Mouse (Mus musculus): ENCODE measurements around the gene Kl. TPM values are rescaled to one million over a fixed set of nuclear protein-coding genes. Genes with fewer than 3 reads are reported as not detected.

The Kl gene
- polyA plus RNA-seq, 1 experiment, result 0.62 TPM

- TF ChIP-seq CTCF (IDR thresholded peaks at IDR 0.05; ENCODE audit: control insufficient read depth, insufficient read depth, insufficient replicate concordance, low read depth, low read length), result peak; percentile 41; the same call in 1 of the 2 replicates
- TF ChIP-seq POLR2A (IDR thresholded peaks at IDR 0.05; ENCODE audit: control insufficient read depth, low read depth, low read length), result no peak
- H3K4me3 ChIP-seq (ENCODE audit: control insufficient read depth, low read depth, low read length), result no peak overlapping the region
- no peaks in the 10 kb centered on the region for H3K36me3 ChIP-seq (ENCODE audit: control insufficient read depth, insufficient read depth, low read length)
- no peaks in the 10 kb centered on the region for H3K4me1 ChIP-seq (ENCODE audit: control insufficient read depth, insufficient read depth, low read length)
- no peak overlapping the region for H3K27ac ChIP-seq (ENCODE audit: control insufficient read depth, insufficient read depth, low read depth, low read length)
- H3K27me3 ChIP-seq (ENCODE audit: control insufficient read depth, insufficient read depth, low read length), result no peaks in the 10 kb centered on the region
Measured at GRCm38 (mm10) chr5:150945576-150945975, 6.8 kb upstream of the Kl start.

- Histone ChIP-seq H3K27ac (ENCODE audit: control insufficient read depth, insufficient read depth, low read depth, low read length) (no peak overlapping the region), H3K4me1 (ENCODE audit: control insufficient read depth, insufficient read depth, low read length) (peaks cover 5% of the 10 kb centered on the region), H3K27me3 (ENCODE audit: control insufficient read depth, insufficient read depth, low read length) (no peaks in the 10 kb centered on the region; the same call in none of the 2 replicates), H3K4me3 (ENCODE audit: control insufficient read depth, low read depth, low read length) (no peak overlapping the region), H3K36me3 (ENCODE audit: control insufficient read depth, insufficient read depth, low read length) (no peaks in the 10 kb centered on the region)
- TF ChIP-seq POLR2A (IDR thresholded peaks at IDR 0.05; ENCODE audit: control insufficient read depth, low read depth, low read length) (no peak), CTCF (IDR thresholded peaks at IDR 0.05; ENCODE audit: control insufficient read depth, insufficient read depth, insufficient replicate concordance, low read depth, low read length) (no peak)
Measured at GRCm38 (mm10) chr5:150949131-150949530, 3.3 kb upstream of the Kl start.

GRCm38 (mm10) chr5:150951325-150951724 is 1.1 kb upstream of the Kl start:
- no peak for TF ChIP-seq POLR2A (IDR thresholded peaks at IDR 0.05; ENCODE audit: control insufficient read depth, low read depth, low read length)
- no peak for TF ChIP-seq CTCF (IDR thresholded peaks at IDR 0.05; ENCODE audit: control insufficient read depth, insufficient read depth, insufficient replicate concordance, low read depth, low read length)
- H3K4me1 ChIP-seq (ENCODE audit: control insufficient read depth, insufficient read depth, low read length), result peaks cover 5% of the 10 kb centered on the region
- H3K36me3 ChIP-seq (ENCODE audit: control insufficient read depth, insufficient read depth, low read length), result no peaks in the 10 kb centered on the region
- H3K27me3 ChIP-seq (ENCODE audit: control insufficient read depth, insufficient read depth, low read length), result no peaks in the 10 kb centered on the region; the same call in none of the 2 replicates
- no peak overlapping the region for H3K4me3 ChIP-seq (ENCODE audit: control insufficient read depth, low read depth, low read length)
- H3K27ac ChIP-seq (ENCODE audit: control insufficient read depth, insufficient read depth, low read depth, low read length), result no peak overlapping the region

GRCm38 (mm10) chr5:150952669-150953521 is 488 bp downstream of the Kl start:
- Histone ChIP-seq H3K27me3 (ENCODE audit: control insufficient read depth, insufficient read depth, low read length) (no peaks in the 10 kb centered on the region; the same call in none of the 2 replicates), H3K4me3 (ENCODE audit: control insufficient read depth, low read depth, low read length) (peak overlapping the region; percentile 14), H3K36me3 (ENCODE audit: control insufficient read depth, insufficient read depth, low read length) (no peaks in the 10 kb centered on the region), H3K4me1 (ENCODE audit: control insufficient read depth, insufficient read depth, low read length) (peaks cover 5% of the 10 kb centered on the region), H3K27ac (ENCODE audit: control insufficient read depth, insufficient read depth, low read depth, low read length) (no peak overlapping the region)
- no peak for TF ChIP-seq POLR2A (IDR thresholded peaks at IDR 0.05; ENCODE audit: control insufficient read depth, low read depth, low read length)
- no peak for TF ChIP-seq CTCF (IDR thresholded peaks at IDR 0.05; ENCODE audit: control insufficient read depth, insufficient read depth, insufficient replicate concordance, low read depth, low read length)

GRCm38 (mm10) chr5:150954791-150955190 is 2.4 kb downstream of the Kl start:
- no peak overlapping the region for H3K4me3 ChIP-seq (ENCODE audit: control insufficient read depth, low read depth, low read length)

GRCm38 (mm10) chr5:150959861-150960260 is 7.5 kb downstream of the Kl start:
- H3K4me1 ChIP-seq (ENCODE audit: control insufficient read depth, insufficient read depth, low read length), result no peaks in the 10 kb centered on the region
- no peak overlapping the region for H3K27ac ChIP-seq (ENCODE audit: control insufficient read depth, insufficient read depth, low read depth, low read length)

More at GRCm38 (mm10) chr5:150954791-150955190, 2.4 kb downstream of the Kl start:
- H3K36me3 ChIP-seq (ENCODE audit: control insufficient read depth, insufficient read depth, low read length), result no peaks in the 10 kb centered on the region
- peaks cover 5% of the 10 kb centered on the region for H3K4me1 ChIP-seq (ENCODE audit: control insufficient read depth, insufficient read depth, low read length)
- no peak for TF ChIP-seq CTCF (IDR thresholded peaks at IDR 0.05; ENCODE audit: control insufficient read depth, insufficient read depth, insufficient replicate concordance, low read depth, low read length)
- TF ChIP-seq POLR2A (IDR thresholded peaks at IDR 0.05; ENCODE audit: control insufficient read depth, low read depth, low read length), result no peak
- no peaks in the 10 kb centered on the region; the same call in none of the 2 replicates for H3K27me3 ChIP-seq (ENCODE audit: control insufficient read depth, insufficient read depth, low read length)
- H3K27ac ChIP-seq (ENCODE audit: control insufficient read depth, insufficient read depth, low read depth, low read length), result no peak overlapping the region

GRCm38 (mm10) chr5:150961615-150962014 is 9.2 kb downstream of the Kl start:
- Histone ChIP-seq H3K4me3 (ENCODE audit: control insufficient read depth, low read depth, low read length) (no peak overlapping the region), H3K36me3 (ENCODE audit: control insufficient read depth, insufficient read depth, low read length) (no peaks in the 10 kb centered on the region), H3K27ac (ENCODE audit: control insufficient read depth, insufficient read depth, low read depth, low read length) (no peak overlapping the region), H3K4me1 (ENCODE audit: control insufficient read depth, insufficient read depth, low read length) (no peaks in the 10 kb centered on the region), H3K27me3 (ENCODE audit: control insufficient read depth, insufficient read depth, low read length) (no peaks in the 10 kb centered on the region)
- no peak for TF ChIP-seq CTCF (IDR thresholded peaks at IDR 0.05; ENCODE audit: control insufficient read depth, insufficient read depth, insufficient replicate concordance, low read depth, low read length)
- no peak for TF ChIP-seq POLR2A (IDR thresholded peaks at IDR 0.05; ENCODE audit: control insufficient read depth, low read depth, low read length)

More at GRCm38 (mm10) chr5:150959861-150960260, 7.5 kb downstream of the Kl start:
- Histone ChIP-seq H3K27me3 (ENCODE audit: control insufficient read depth, insufficient read depth, low read length) (no peaks in the 10 kb centered on the region), H3K36me3 (ENCODE audit: control insufficient read depth, insufficient read depth, low read length) (no peaks in the 10 kb centered on the region), H3K4me3 (ENCODE audit: control insufficient read depth, low read depth, low read length) (no peak overlapping the region)
- TF ChIP-seq POLR2A (IDR thresholded peaks at IDR 0.05; ENCODE audit: control insufficient read depth, low read depth, low read length), result no peak
